Mouse (Mus musculus): ENCODE measurements at regions not wholly inside any gene's neighbourhood (a gene's known extent, or its start where the extent isn't known, plus 50 kb on each side); places are given as distances from the start of the nearest gene placed in this dataset.
A peak's percentile ranks its signal among the peaks of the same experiment; 100 is the strongest.

GRCm38 (mm10) chr2:148523401-148523800 lies 80.0 kb upstream of the Cd93 start:
- Histone ChIP-seq H3K4me1 (ENCODE audit: insufficient read depth, low read length) (no peaks in the 10 kb centered on the region), H3K4me2 (ENCODE audit: low read depth, low read length, poor library complexity, severe bottlenecking) (no peak overlapping the region), H3K36me3 (ENCODE audit: insufficient read depth, low read length) (no peaks in the 10 kb centered on the region), H3K27me3 (ENCODE audit: insufficient read depth, low read length) (no peaks in the 10 kb centered on the region), H3K9ac (replicated peaks; ENCODE audit: low read length, poor library complexity, severe bottlenecking) (no peak overlapping the region), H3K9me3 (ENCODE audit: low read length) (no peaks in the 10 kb centered on the region), H3K4me3 (ENCODE audit: low read depth, low read length) (no peak overlapping the region), H3K27ac (ENCODE audit: low read depth, low read length) (no peak overlapping the region)
- WGBS: 85% methylated on average over 3 of the region's 3 CpGs
- no peak for TF ChIP-seq CTCF (IDR thresholded peaks at IDR 0.05)
- no peak for ATAC-seq (ENCODE audit: low FRiP score)
- no peak for DNase-seq (ENCODE audit: low spot score)

- TF ChIP-seq CTCF (IDR thresholded peaks at IDR 0.05): no peak
Observed at GRCm38 (mm10) chr2:148522936-148523335, 79.6 kb upstream of the Cd93 start.

GRCm38 (mm10) chr2:148521966-148522575 lies 78.7 kb upstream of the Cd93 start:
- 79% methylated on average over 5 of the region's 5 CpGs for WGBS
- no peak overlapping the region for H3K9ac ChIP-seq (replicated peaks; ENCODE audit: low read length, poor library complexity, severe bottlenecking)
- H3K27me3 ChIP-seq (ENCODE audit: insufficient read depth, low read length): no peaks in the 10 kb centered on the region
- ATAC-seq (ENCODE audit: low FRiP score) (peak; percentile 25; the same call in 1 of the 2 replicates), DNase-seq (ENCODE audit: low spot score) (no peak)
- H3K27ac ChIP-seq (ENCODE audit: low read depth, low read length): no peak overlapping the region
- TF ChIP-seq CTCF (IDR thresholded peaks at IDR 0.05): no peak
- H3K36me3 ChIP-seq (ENCODE audit: insufficient read depth, low read length): no peaks in the 10 kb centered on the region
- no peaks in the 10 kb centered on the region for H3K4me1 ChIP-seq (ENCODE audit: insufficient read depth, low read length)
- H3K4me3 ChIP-seq (ENCODE audit: low read depth, low read length): no peak overlapping the region
- no peak overlapping the region for H3K4me2 ChIP-seq (ENCODE audit: low read depth, low read length, poor library complexity, severe bottlenecking)
- no peaks in the 10 kb centered on the region for H3K9me3 ChIP-seq (ENCODE audit: low read length)

More at GRCm38 (mm10) chr2:148522936-148523335, 79.6 kb upstream of the Cd93 start:
- DNase-seq (ENCODE audit: low spot score) (no peak), ATAC-seq (ENCODE audit: low FRiP score) (no peak)
- H3K9ac ChIP-seq (replicated peaks; ENCODE audit: low read length, poor library complexity, severe bottlenecking): no peak overlapping the region
- H3K4me1 ChIP-seq (ENCODE audit: insufficient read depth, low read length): no peaks in the 10 kb centered on the region
- 78% methylated on average over 2 of the region's 2 CpGs for WGBS
- H3K36me3 ChIP-seq (ENCODE audit: insufficient read depth, low read length): no peaks in the 10 kb centered on the region
- no peaks in the 10 kb centered on the region for H3K27me3 ChIP-seq (ENCODE audit: insufficient read depth, low read length)
- no peaks in the 10 kb centered on the region for H3K9me3 ChIP-seq (ENCODE audit: low read length)
- H3K27ac ChIP-seq (ENCODE audit: low read depth, low read length): no peak overlapping the region
- no peak overlapping the region for H3K4me3 ChIP-seq (ENCODE audit: low read depth, low read length)
- no peak overlapping the region for H3K4me2 ChIP-seq (ENCODE audit: low read depth, low read length, poor library complexity, severe bottlenecking)

- H3K4me2 ChIP-seq (ENCODE audit: low read depth, low read length, poor library complexity, severe bottlenecking): no peak overlapping the region
- no peaks in the 10 kb centered on the region for H3K4me1 ChIP-seq (ENCODE audit: insufficient read depth, low read length)
- H3K27me3 ChIP-seq (ENCODE audit: insufficient read depth, low read length): no peaks in the 10 kb centered on the region
- no peak for TF ChIP-seq CTCF (IDR thresholded peaks at IDR 0.05)
- H3K27ac ChIP-seq (ENCODE audit: low read depth, low read length): no peak overlapping the region
- no peaks in the 10 kb centered on the region for H3K9me3 ChIP-seq (ENCODE audit: low read length)
- H3K4me3 ChIP-seq (ENCODE audit: low read depth, low read length): no peak overlapping the region
- no peak overlapping the region for H3K9ac ChIP-seq (replicated peaks; ENCODE audit: low read length, poor library complexity, severe bottlenecking)
- no peaks in the 10 kb centered on the region for H3K36me3 ChIP-seq (ENCODE audit: insufficient read depth, low read length)
- DNase-seq (ENCODE audit: low spot score): no peak
- 82% methylated on average over 7 of the region's 7 CpGs for WGBS
- ATAC-seq (ENCODE audit: low FRiP score): no peak
Observed at GRCm38 (mm10) chr2:148520291-148520690, 76.9 kb upstream of the Cd93 start.

GRCm38 (mm10) chr2:148519689-148520290 lies 76.4 kb upstream of the Cd93 start:
- no peak overlapping the region for H3K9ac ChIP-seq (replicated peaks; ENCODE audit: low read length, poor library complexity, severe bottlenecking)
- no peak for TF ChIP-seq CTCF (IDR thresholded peaks at IDR 0.05)
- ATAC-seq (ENCODE audit: low FRiP score) (no peak), DNase-seq (ENCODE audit: low spot score) (no peak)
- H3K4me2 ChIP-seq (ENCODE audit: low read depth, low read length, poor library complexity, severe bottlenecking): no peak overlapping the region
- H3K4me3 ChIP-seq (ENCODE audit: low read depth, low read length): no peak overlapping the region
- no peaks in the 10 kb centered on the region for H3K4me1 ChIP-seq (ENCODE audit: insufficient read depth, low read length)
- H3K9me3 ChIP-seq (ENCODE audit: low read length): no peaks in the 10 kb centered on the region
- H3K27me3 ChIP-seq (ENCODE audit: insufficient read depth, low read length): no peaks in the 10 kb centered on the region
- no peak overlapping the region for H3K27ac ChIP-seq (ENCODE audit: low read depth, low read length)
- no peaks in the 10 kb centered on the region for H3K36me3 ChIP-seq (ENCODE audit: insufficient read depth, low read length)
- 64% methylated on average over 10 of the region's 10 CpGs for WGBS

GRCm38 (mm10) chr2:148517906-148518305 lies 74.5 kb upstream of the Cd93 start:
- no peak for DNase-seq (ENCODE audit: low spot score)
- whole genome bisulfite sequencing: 61% methylated on average over 1 of the region's 1 CpGs
- H3K36me3 ChIP-seq (ENCODE audit: insufficient read depth, low read length): no peaks in the 10 kb centered on the region
- ATAC-seq (ENCODE audit: low FRiP score): no peak
- H3K9me3 ChIP-seq (ENCODE audit: low read length): no peaks in the 10 kb centered on the region
- no peak overlapping the region for H3K4me2 ChIP-seq (ENCODE audit: low read depth, low read length, poor library complexity, severe bottlenecking)
- H3K4me3 ChIP-seq (ENCODE audit: low read depth, low read length): no peak overlapping the region
- TF ChIP-seq CTCF (IDR thresholded peaks at IDR 0.05): no peak
- H3K27ac ChIP-seq (ENCODE audit: low read depth, low read length): no peak overlapping the region
- H3K4me1 ChIP-seq (ENCODE audit: insufficient read depth, low read length): no peaks in the 10 kb centered on the region
- H3K9ac ChIP-seq (replicated peaks; ENCODE audit: low read length, poor library complexity, severe bottlenecking): no peak overlapping the region
- no peaks in the 10 kb centered on the region for H3K27me3 ChIP-seq (ENCODE audit: insufficient read depth, low read length)
